Mouse (Mus musculus) small intestine, adult 2 months (tissue): ENCODE measurements around the gene 2310039H08Rik. TPM values are rescaled to one million over a fixed set of nuclear protein-coding genes. Genes with fewer than 3 reads are reported as not detected.

Experiments used
- H3K27ac ChIP-seq: fragments of 200-500 bp; 2 replicates; pipeline ENCODE4 v1.5.1; 2012; ENCODE audit warnings: low read depth, low read length, control low read depth, inconsistent platforms; ENCODE audit not compliant: insufficient read depth
- H3K27me3 ChIP-seq: fragments of 200-500 bp; 2 replicates; pipeline ENCODE4 v1.6.1; 2012; ENCODE audit warnings: mild to moderate bottlenecking, moderate library complexity, low read length, inconsistent platforms; ENCODE audit not compliant: control insufficient read depth, insufficient read depth
- H3K36me3 ChIP-seq: fragments of 200-500 bp; 2 replicates; pipeline ENCODE4 v1.6.1; 2012; ENCODE audit warnings: mild to moderate bottlenecking, low read length, control low read depth, inconsistent platforms; ENCODE audit not compliant: control insufficient read depth, insufficient read depth
- H3K4me1 ChIP-seq: fragments of 200-500 bp; 2 replicates; pipeline ENCODE4 v1.6.1; 2012; ENCODE audit warnings: low read length, inconsistent platforms, mixed read lengths; ENCODE audit not compliant: control insufficient read depth, insufficient read depth, insufficient read length
- H3K4me3 ChIP-seq: fragments of 200-500 bp; 2 replicates; pipeline ENCODE4 v1.5.1; 2012; ENCODE audit warnings: low read depth, mild to moderate bottlenecking, control low read depth, inconsistent platforms, low read length, moderate library complexity
- CTCF ChIP-seq: fragments of 200-500 bp; IDR thresholded peaks from 2 replicates; pipeline ENCODE4 v1.5.1; 2012; ENCODE audit warnings: low read depth, mild to moderate bottlenecking, control low read depth, inconsistent platforms, low read length, moderate library complexity, mixed read lengths; ENCODE audit not compliant: insufficient replicate concordance, insufficient read length; ENCODE audit errors: extremely low read depth
- POLR2A ChIP-seq: fragments of 200-500 bp; IDR thresholded peaks from 2 replicates; pipeline ENCODE4 v1.6.1; 2012; ENCODE audit warnings: low read depth, mild to moderate bottlenecking, control low read depth, inconsistent platforms, low read length, moderate library complexity
- WGBS: fragments of 180-500 bp; shearing (Covaris S2); methylation state at CpG from one replicate; pipeline ENCODE4 v1.1.7; 2018; 5-methylcytosine and 5-hydroxymethylcytosine counted together
- polyA plus RNA-seq: library from polyadenylated mRNA; depleted of rRNA; stranded (reverse); fragments of >200 nt; gene quantifications from 2 replicates; pipeline ENCODE4 v1.2.3, GENCODE M21; 2012

The 2310039H08Rik gene
- polyA plus RNA-seq, 1 experiment: 107 TPM

GRCm38 (mm10) chr17:46747234-46747633 lies 25.2 kb upstream of the 2310039H08Rik start:
- 82% methylated on average over 8 of the region's 8 CpGs for WGBS
- Histone ChIP-seq H3K27me3 (no peaks in the 10 kb centered on the region), H3K27ac (no peak overlapping the region), H3K4me3 (no peak overlapping the region), H3K4me1 (peaks cover 3% of the 10 kb centered on the region; the same call in 1 of the 2 replicates), H3K36me3 (peaks cover 17% of the 10 kb centered on the region)
- no peak for TF ChIP-seq CTCF
- no peak for TF ChIP-seq POLR2A

- no peak for TF ChIP-seq POLR2A
- no peak for TF ChIP-seq CTCF
- peaks cover 3% of the 10 kb centered on the region; the same call in 1 of the 2 replicates for H3K4me1 ChIP-seq
- H3K36me3 ChIP-seq: peaks cover 13% of the 10 kb centered on the region; the same call in 1 of the 2 replicates
- 85% methylated on average over 2 of the region's 2 CpGs for WGBS
- H3K4me3 ChIP-seq: no peak overlapping the region
- H3K27me3 ChIP-seq: no peaks in the 10 kb centered on the region
- no peak overlapping the region for H3K27ac ChIP-seq
These were observed 24.6 kb upstream of the 2310039H08Rik start for GRCm38 (mm10) chr17:46747806-46748205.

GRCm38 (mm10) chr17:46749282-46749681 lies 23.2 kb upstream of the 2310039H08Rik start:
- Histone ChIP-seq H3K27ac (no peak overlapping the region), H3K36me3 (peaks cover 8% of the 10 kb centered on the region; the same call in 1 of the 2 replicates), H3K27me3 (no peaks in the 10 kb centered on the region), H3K4me3 (no peak overlapping the region), H3K4me1 (peaks cover 3% of the 10 kb centered on the region; the same call in 1 of the 2 replicates)
- WGBS: 85% methylated on average over 5 of the region's 5 CpGs
- TF ChIP-seq POLR2A (no peak), CTCF (no peak)

GRCm38 (mm10) chr17:46750580-46750979 lies 21.9 kb upstream of the 2310039H08Rik start:
- 79% methylated on average over 4 of the region's 4 CpGs for WGBS
- TF ChIP-seq CTCF (no peak), POLR2A (no peak)
- Histone ChIP-seq H3K27ac (peak overlapping the region; percentile 62), H3K4me3 (peak overlapping the region; percentile 45), H3K4me1 (peaks cover 3% of the 10 kb centered on the region; the same call in 1 of the 2 replicates), H3K36me3 (peaks cover 6% of the 10 kb centered on the region; the same call in 1 of the 2 replicates), H3K27me3 (no peaks in the 10 kb centered on the region)

GRCm38 (mm10) chr17:46751056-46751793 lies 21.2 kb upstream of the 2310039H08Rik start:
- Histone ChIP-seq H3K36me3 (0 out of 2 replicates have a peak, but pooled peaks cover 4% of the 10 kb centered on the region), H3K4me3 (peak overlapping the region; percentile 93), H3K4me1 (peaks cover 3% of the 10 kb centered on the region; the same call in 1 of the 2 replicates), H3K27ac (peak overlapping the region; percentile 62), H3K27me3 (no peaks in the 10 kb centered on the region)
- 17% methylated on average over 16 of the region's 16 CpGs for WGBS
- no peak for TF ChIP-seq POLR2A
- TF ChIP-seq CTCF: no peak

- Histone ChIP-seq H3K4me3 (peak within 1 kb of the TSS; percentile 93), H3K4me1 (peaks cover 3% of the 10 kb centered on the region; the same call in 1 of the 2 replicates), H3K27me3 (no peaks in the 10 kb centered on the region), H3K36me3 (0 out of 2 replicates have a peak, but pooled peaks cover 3% of the 10 kb centered on the region), H3K27ac (peak within 1 kb of the TSS; percentile 69)
- TF ChIP-seq CTCF (no peak), POLR2A (no peak; the same call in none of the 2 replicates)
- under 1% methylated on average over 58 of the region's 58 CpGs for WGBS
These were observed 20.5 kb upstream of the 2310039H08Rik start, which contains the start of gene Cnpy3 for GRCm38 (mm10) chr17:46751794-46752556. TSS of gene Cnpy3 (minus strand) at chr17:46752214.

- Histone ChIP-seq H3K4me3 (no peak overlapping the region), H3K4me1 (no peaks in the 10 kb centered on the region)
- WGBS: 86% methylated on average over 12 of the region's 12 CpGs
These were observed 13.7 kb upstream of the 2310039H08Rik start for GRCm38 (mm10) chr17:46758753-46759152.

More at GRCm38 (mm10) chr17:46758753-46759152, 13.7 kb upstream of the 2310039H08Rik start:
- TF ChIP-seq CTCF: no peak
- TF ChIP-seq POLR2A: no peak
- Histone ChIP-seq H3K27me3 (no peaks in the 10 kb centered on the region), H3K27ac (no peak overlapping the region), H3K36me3 (no peaks in the 10 kb centered on the region)
